ENCODE assay signal across 11 mouse cellular contexts in genomic region chr11:108995196-108995989, GRCm38 (mm10).
DNase-seq lines count a peak whose midpoint lies in the region; ATAC-seq lines count a peak whose summit lies in the region.
"Had no signal": no experiment of that assay in that cellular context is flagged by ENCODE, and none has a peak within 500 bp of the region (broad histone marks: within the 10 kb centered on the region; RNA-seq: fewer than 3 reads in every experiment).

No protein-coding gene starts in this region.

- no peak for ATAC-seq in megakaryocyte, adult 5-6 weeks (ENCODE audit: poor library complexity, severe bottlenecking)

- peak; percentile 18 for DNase-seq in kidney, postnatal 10 days
- no peak for DNase-seq in kidney, adult 8-10 months
- peak; percentile 46 to 61 for DNase-seq in right cerebral cortex, postnatal 10 days (ENCODE audit: low spot score in 2 of 2)
- DNase-seq in right cerebral cortex, postnatal 25 days = no peak
- DNase-seq in embryo, embryonic 9.5 days (ENCODE audit: extremely low spot score) = peak; percentile 80
- peak; percentile 12 for DNase-seq in yolk sac, embryonic 10.5 days (ENCODE audit: low spot score)
- DNase-seq: cerebellum, adult 9-10 months; heart, adult 2 months; heart, postnatal 36 days; kidney, adult 2 months had no signal

Comparison
In these comparisons a context has a peak if more than half of its experiments do, and no peak if none do; other contexts are left out.
1. DNase-seq: peak in kidney, postnatal 10 days (single experiment), right cerebral cortex, postnatal 10 days (2 of 2), embryo, embryonic 9.5 days (single experiment) and yolk sac, embryonic 10.5 days (single experiment); none in kidney, adult 8-10 months (0 of 2) and right cerebral cortex, postnatal 25 days (single experiment).